Mouse (Mus musculus): ENCODE results near the gene Plce1.

The Plce1 gene

GRCm38 (mm10) chr19:38723969-38724368, 243.1 kb downstream of the Plce1 start:
- no peak for DNase-seq (ENCODE audit: low spot score in 2 of 2)

GRCm38 (mm10) chr19:38728842-38729241, 247.9 kb downstream of the Plce1 start:
- DNase-seq (ENCODE audit: low spot score in 2 of 2), result no peak

GRCm38 (mm10) chr19:38729264-38729663, 248.4 kb downstream of the Plce1 start:
- DNase-seq (ENCODE audit: low spot score in 2 of 2), result peak in 1 of 2 experiments; percentile 16

GRCm38 (mm10) chr19:38744546-38744945, 263.6 kb downstream of the Plce1 start:
- DNase-seq (ENCODE audit: low spot score in 2 of 2), result no peak

GRCm38 (mm10) chr19:38745810-38746491, 265.0 kb downstream of the Plce1 start:
- DNase-seq (ENCODE audit: low spot score in 2 of 2), result no peak

- no peak for DNase-seq (ENCODE audit: low spot score in 2 of 2)
These were observed 265.6 kb downstream of the Plce1 start for GRCm38 (mm10) chr19:38746492-38747014.

- no peak for DNase-seq (ENCODE audit: low spot score in 2 of 2)
These were observed 269.3 kb downstream of the Plce1 start for GRCm38 (mm10) chr19:38750192-38750591.

- DNase-seq (ENCODE audit: low spot score in 2 of 2), result no peak
These were observed 276.3 kb downstream of the Plce1 start for GRCm38 (mm10) chr19:38757161-38757560.

GRCm38 (mm10) chr19:38758056-38758455, 277.1 kb downstream of the Plce1 start:
- DNase-seq (ENCODE audit: low spot score in 2 of 2), result no peak

GRCm38 (mm10) chr19:38758685-38759472, 278.0 kb downstream of the Plce1 start:
- DNase-seq (ENCODE audit: low spot score in 2 of 2), result no peak

- no peak for DNase-seq (ENCODE audit: low spot score in 2 of 2)
These were observed 279.5 kb downstream of the Plce1 start for GRCm38 (mm10) chr19:38760441-38760840.

- DNase-seq (ENCODE audit: low spot score in 2 of 2), result no peak
These were observed 285.4 kb downstream of the Plce1 start for GRCm38 (mm10) chr19:38766306-38766705.

- peak in 1 of 2 experiments; percentile 49 for DNase-seq (ENCODE audit: low spot score in 2 of 2)
These were observed 294.6 kb downstream of the Plce1 start for GRCm38 (mm10) chr19:38775548-38775947.

- DNase-seq (ENCODE audit: low spot score in 2 of 2), result peak; percentile 7 to 11
These were observed 297.9 kb downstream of the Plce1 start for GRCm38 (mm10) chr19:38778805-38779204.

GRCm38 (mm10) chr19:38783542-38783941, 302.6 kb downstream of the Plce1 start:
- no peak for DNase-seq (ENCODE audit: low spot score in 2 of 2)

- DNase-seq (ENCODE audit: low spot score in 2 of 2), result no peak
These were observed 306.8 kb downstream of the Plce1 start for GRCm38 (mm10) chr19:38787756-38788155.

GRCm38 (mm10) chr19:38793563-38794045, 312.7 kb downstream of the Plce1 start:
- no peak for DNase-seq (ENCODE audit: low spot score in 2 of 2)

- DNase-seq (ENCODE audit: low spot score in 2 of 2), result no peak
These were observed 315.6 kb downstream of the Plce1 start for GRCm38 (mm10) chr19:38796546-38796945.

GRCm38 (mm10) chr19:38798291-38798690, 317.4 kb downstream of the Plce1 start:
- no peak for DNase-seq (ENCODE audit: low spot score in 2 of 2)

- no peak for DNase-seq (ENCODE audit: low spot score in 2 of 2)
These were observed 317.9 kb downstream of the Plce1 start for GRCm38 (mm10) chr19:38798801-38799200.

GRCm38 (mm10) chr19:38818191-38818590, 337.3 kb downstream of the Plce1 start:
- DNase-seq (ENCODE audit: low spot score in 2 of 2), result no peak

GRCm38 (mm10) chr19:38818766-38819426, 338.0 kb downstream of the Plce1 start, which contains the start of gene Noc3l:
Noc3l (minus strand) TSS chr19:38819237.
- peak; percentile 82 to 92 for DNase-seq (ENCODE audit: low spot score in 2 of 2)
